Mouse (Mus musculus): Measurements from ENCODE around the gene Nedd4. TPM values are rescaled to one million over a fixed set of nuclear protein-coding genes. Genes with fewer than 3 reads are reported as not detected.
A peak's percentile ranks its signal among the peaks of the same experiment; 100 is the strongest.

Nedd4 gene
- polyA plus RNA-seq, 1 experiment from 2014 or later: 195 TPM

DNA sequence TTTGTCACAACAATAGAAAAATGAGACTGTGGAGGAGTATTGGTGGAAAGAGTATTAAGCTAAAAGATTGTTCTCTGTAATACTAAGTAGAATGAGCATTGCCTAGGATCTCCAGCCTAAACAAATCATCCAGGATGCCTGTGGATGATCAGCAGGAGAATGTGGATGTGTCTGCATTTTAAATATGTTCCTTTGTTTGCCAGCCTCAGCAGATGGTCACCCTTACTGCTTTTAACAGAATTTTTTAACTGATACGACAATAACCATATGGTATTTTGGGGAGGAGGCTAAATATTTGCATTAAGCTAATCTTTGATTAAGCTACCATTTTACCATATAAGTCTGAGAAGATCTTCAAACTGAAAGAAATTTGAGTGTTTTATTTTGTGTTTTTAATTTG is 34.5 kb upstream of the Nedd4 start:
- Histone ChIP-seq H3K27me3 (ENCODE audit: control insufficient read depth, insufficient read depth, low read length) (no peaks in the 10 kb centered on the region), H3K27ac (replicated peaks) (no peak overlapping the region), H3K4me3 (ENCODE audit: low read depth, low read length) (no peak overlapping the region), H3K36me3 (ENCODE audit: control insufficient read depth, insufficient read depth, low read length) (no peaks in the 10 kb centered on the region; the same call in 1 of the 2 replicates), H3K4me1 (replicated peaks; ENCODE audit: control insufficient read depth, insufficient read depth) (no peaks in the 10 kb centered on the region), H3K9me3 (ENCODE audit: control insufficient read depth, low read length) (no peaks in the 10 kb centered on the region), H3K4me2 (replicated peaks; ENCODE audit: low read depth) (no peak overlapping the region), H3K9ac (ENCODE audit: low read length) (no peak overlapping the region)
- ATAC-seq (ENCODE audit: low FRiP score, low TSS enrichment): no peak
- WGBS: 34% methylated on average over 1 of the region's 1 CpGs
- TF ChIP-seq CTCF (IDR thresholded peaks at IDR 0.05; ENCODE audit: low read depth): no peak
- TF ChIP-seq EP300 (optimal IDR thresholded peaks at IDR 0.05): no peak
- no peak for DNase-seq (ENCODE audit: low spot score)

DNA sequence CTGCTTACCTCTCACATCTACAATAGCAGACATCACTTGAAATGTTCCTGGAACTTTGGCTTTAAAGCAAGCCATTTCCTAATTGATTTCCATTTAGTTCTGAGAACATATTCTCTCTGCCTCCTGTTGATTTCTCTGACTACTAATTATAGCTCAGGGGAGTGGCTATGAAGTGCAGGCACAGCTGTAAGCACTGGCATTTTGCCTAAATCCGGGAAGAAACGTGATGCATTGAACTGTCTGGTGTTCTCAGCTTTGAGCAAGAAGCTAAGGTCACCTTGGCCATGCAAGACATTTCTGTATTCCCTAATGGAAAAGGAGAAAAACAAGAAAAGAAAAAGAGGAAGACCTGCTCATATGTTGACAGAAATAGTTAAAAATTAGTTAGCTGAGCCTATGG is 33.6 kb upstream of the Nedd4 start:
- Histone ChIP-seq H3K27ac (replicated peaks) (no peak overlapping the region), H3K4me2 (replicated peaks; ENCODE audit: low read depth) (no peak overlapping the region), H3K4me3 (ENCODE audit: low read depth, low read length) (no peak overlapping the region), H3K9me3 (ENCODE audit: control insufficient read depth, low read length) (no peaks in the 10 kb centered on the region), H3K9ac (ENCODE audit: low read length) (no peak overlapping the region), H3K36me3 (ENCODE audit: control insufficient read depth, insufficient read depth, low read length) (no peaks in the 10 kb centered on the region), H3K27me3 (ENCODE audit: control insufficient read depth, insufficient read depth, low read length) (no peaks in the 10 kb centered on the region), H3K4me1 (replicated peaks; ENCODE audit: control insufficient read depth, insufficient read depth) (no peaks in the 10 kb centered on the region)
- ATAC-seq (ENCODE audit: low FRiP score, low TSS enrichment): peak; percentile 65; the same call in 1 of the 2 replicates
- 1% methylated on average over 2 of the region's 2 CpGs for WGBS
- TF ChIP-seq CTCF (IDR thresholded peaks at IDR 0.05; ENCODE audit: low read depth): no peak
- no peak for TF ChIP-seq EP300 (optimal IDR thresholded peaks at IDR 0.05)
- DNase-seq (ENCODE audit: low spot score): peak; percentile 34

- DNase-seq (ENCODE audit: low spot score) (no peak), ATAC-seq (ENCODE audit: low FRiP score, low TSS enrichment) (no peak)
- H3K4me1 ChIP-seq (replicated peaks; ENCODE audit: control insufficient read depth, insufficient read depth): no peaks in the 10 kb centered on the region
- no peaks in the 10 kb centered on the region for H3K27me3 ChIP-seq (ENCODE audit: control insufficient read depth, insufficient read depth, low read length)
- H3K36me3 ChIP-seq (ENCODE audit: control insufficient read depth, insufficient read depth, low read length): no peaks in the 10 kb centered on the region
- H3K27ac ChIP-seq (replicated peaks): no peak overlapping the region
- no peak overlapping the region for H3K4me3 ChIP-seq (ENCODE audit: low read depth, low read length)
- no peak overlapping the region for H3K9ac ChIP-seq (ENCODE audit: low read length)
- no peak overlapping the region for H3K4me2 ChIP-seq (replicated peaks; ENCODE audit: low read depth)
- no peaks in the 10 kb centered on the region for H3K9me3 ChIP-seq (ENCODE audit: control insufficient read depth, low read length)
- TF ChIP-seq CTCF (IDR thresholded peaks at IDR 0.05; ENCODE audit: low read depth) (no peak), EP300 (optimal IDR thresholded peaks at IDR 0.05) (no peak)
- WGBS: 36% methylated on average over 1 of the region's 1 CpGs
Measured at GRCm38 (mm10) chr9:72632198-72632597, 29.9 kb upstream of the Nedd4 start.

- TF ChIP-seq CTCF (IDR thresholded peaks at IDR 0.05; ENCODE audit: low read depth): peak; percentile 88
- TF ChIP-seq EP300 (optimal IDR thresholded peaks at IDR 0.05): no peak
- Histone ChIP-seq H3K9ac (ENCODE audit: low read length) (no peak overlapping the region), H3K9me3 (ENCODE audit: control insufficient read depth, low read length) (no peaks in the 10 kb centered on the region), H3K4me1 (replicated peaks; ENCODE audit: control insufficient read depth, insufficient read depth) (no peaks in the 10 kb centered on the region), H3K4me2 (replicated peaks; ENCODE audit: low read depth) (no peak overlapping the region), H3K27ac (replicated peaks) (no peak overlapping the region), H3K27me3 (ENCODE audit: control insufficient read depth, insufficient read depth, low read length) (no peaks in the 10 kb centered on the region), H3K4me3 (ENCODE audit: low read depth, low read length) (no peak overlapping the region), H3K36me3 (ENCODE audit: control insufficient read depth, insufficient read depth, low read length) (no peaks in the 10 kb centered on the region)
- ATAC-seq (ENCODE audit: low FRiP score, low TSS enrichment) (no peak), DNase-seq (ENCODE audit: low spot score) (no peak)
Measured at GRCm38 (mm10) chr9:72635134-72635533, 27.0 kb upstream of the Nedd4 start.

GRCm38 (mm10) chr9:72636547-72636946 is 25.6 kb upstream of the Nedd4 start:
- no peaks in the 10 kb centered on the region for H3K9me3 ChIP-seq (ENCODE audit: control insufficient read depth, low read length)
- H3K9ac ChIP-seq (ENCODE audit: low read length): no peak overlapping the region
- WGBS: 79% methylated on average over 7 of the region's 7 CpGs
- H3K4me2 ChIP-seq (replicated peaks; ENCODE audit: low read depth): no peak overlapping the region
- DNase-seq (ENCODE audit: low spot score) (no peak), ATAC-seq (ENCODE audit: low FRiP score, low TSS enrichment) (no peak)
- H3K4me1 ChIP-seq (replicated peaks; ENCODE audit: control insufficient read depth, insufficient read depth): peaks cover 8% of the 10 kb centered on the region; the same call in 1 of the 2 replicates
- no peak overlapping the region for H3K4me3 ChIP-seq (ENCODE audit: low read depth, low read length)
- no peaks in the 10 kb centered on the region for H3K36me3 ChIP-seq (ENCODE audit: control insufficient read depth, insufficient read depth, low read length)
- no peak for TF ChIP-seq CTCF (IDR thresholded peaks at IDR 0.05; ENCODE audit: low read depth)
- TF ChIP-seq EP300 (optimal IDR thresholded peaks at IDR 0.05): no peak
- H3K27me3 ChIP-seq (ENCODE audit: control insufficient read depth, insufficient read depth, low read length): no peaks in the 10 kb centered on the region
- no peak overlapping the region for H3K27ac ChIP-seq (replicated peaks)

- Histone ChIP-seq H3K9ac (ENCODE audit: low read length) (no peak overlapping the region), H3K4me3 (ENCODE audit: low read depth, low read length) (no peak overlapping the region), H3K27ac (replicated peaks) (no peak overlapping the region), H3K27me3 (ENCODE audit: control insufficient read depth, insufficient read depth, low read length) (no peaks in the 10 kb centered on the region), H3K9me3 (ENCODE audit: control insufficient read depth, low read length) (no peaks in the 10 kb centered on the region), H3K36me3 (ENCODE audit: control insufficient read depth, insufficient read depth, low read length) (no peaks in the 10 kb centered on the region), H3K4me1 (replicated peaks; ENCODE audit: control insufficient read depth, insufficient read depth) (peaks cover 8% of the 10 kb centered on the region; the same call in 1 of the 2 replicates), H3K4me2 (replicated peaks; ENCODE audit: low read depth) (no peak overlapping the region)
- WGBS: 84% methylated on average over 8 of the region's 8 CpGs
- ATAC-seq (ENCODE audit: low FRiP score, low TSS enrichment): no peak
- TF ChIP-seq CTCF (IDR thresholded peaks at IDR 0.05; ENCODE audit: low read depth): no peak
- TF ChIP-seq EP300 (optimal IDR thresholded peaks at IDR 0.05): no peak
- no peak for DNase-seq (ENCODE audit: low spot score)
Measured at GRCm38 (mm10) chr9:72637243-72637642, 24.9 kb upstream of the Nedd4 start.
